Mouse (Mus musculus) heart, embryonic 11.5 days (tissue): ENCODE results near the gene Rad51d. TPM values are rescaled to one million over a fixed set of nuclear protein-coding genes. Genes with fewer than 3 reads are reported as not detected.
A peak's percentile ranks its signal among the peaks of the same experiment; 100 is the strongest.
"Not testable (repeated sequence)": the region's sequence is repeated elsewhere in the genome, so short reads cannot be mapped to it uniquely, and the experiment has no call there.

ENCODE experiments used
- ATAC-seq: fragments of 200-750 bp; cut with Nextera tagmentation; replicated peaks from 2 replicates; pipeline ENCODE4 v1.8.0; 2017; ENCODE audit warnings: moderate library complexity; ENCODE audit not compliant: insufficient number of reproducible peaks, low FRiP score, low TSS enrichment
- H3K27ac ChIP-seq: fragments of 300-500 bp; sonication (generic); 2 replicates; pipeline ENCODE4 v1.5.1; 2014; ENCODE audit warnings: mild to moderate bottlenecking, low read depth, low read length
- H3K27me3 ChIP-seq: fragments of 300-500 bp; sonication (generic); 2 replicates; pipeline ENCODE4 v1.6.1; 2014; ENCODE audit warnings: mild to moderate bottlenecking, low read length, mixed read lengths; ENCODE audit not compliant: control insufficient read depth, insufficient read depth
- H3K36me3 ChIP-seq: fragments of 300-500 bp; sonication (generic); 2 replicates; pipeline ENCODE4 v1.6.1; 2014; ENCODE audit warnings: mild to moderate bottlenecking, low read length, moderate library complexity, mixed read lengths; ENCODE audit not compliant: control insufficient read depth, insufficient read depth
- H3K4me1 ChIP-seq: fragments of 300-500 bp; sonication (generic); 2 replicates; pipeline ENCODE4 v1.6.1; 2014; ENCODE audit warnings: low read length; ENCODE audit not compliant: control insufficient read depth, insufficient read depth
- H3K4me2 ChIP-seq: fragments of 300-500 bp; sonication (generic); 2 replicates; pipeline ENCODE4 v1.6.1; 2014; ENCODE audit warnings: mild to moderate bottlenecking, moderate library complexity
- H3K4me3 ChIP-seq: fragments of 300-500 bp; sonication (generic); 2 replicates; pipeline ENCODE4 v1.5.1; 2014; ENCODE audit warnings: low read depth, low read length
- H3K9ac ChIP-seq: fragments of 300-500 bp; sonication (generic); 2 replicates; pipeline ENCODE4 v1.6.1; 2014; ENCODE audit warnings: mild to moderate bottlenecking, low read depth, low read length, moderate library complexity
- H3K9me3 ChIP-seq: fragments of 300-500 bp; sonication (generic); replicated peaks from 2 replicates; pipeline ENCODE4 v1.6.1; 2016; ENCODE audit warnings: low read length; ENCODE audit not compliant: control insufficient read depth
- WGBS: fragments of 180-500 bp; shearing (Covaris S2); extraction: QIAGEN DNeasy Blood & Tissue Kit; methylation state at CpG from one replicate; pipeline ENCODE4 v1.1.7; 2014; ENCODE audit not compliant: insufficient replicate concordance; 5-methylcytosine and 5-hydroxymethylcytosine counted together
- polyA plus RNA-seq: library from polyadenylated mRNA; unstranded; fragments of >200 nt; fragmentation: Nextera tagmentation; extraction: Ambion mirVana; gene quantifications from 2 replicates; pipeline ENCODE4 v1.2.1, GENCODE M21; 2014

Rad51d gene
- polyA plus RNA-seq: 15.3 and 16.4 TPM in 2 replicates

DNA sequence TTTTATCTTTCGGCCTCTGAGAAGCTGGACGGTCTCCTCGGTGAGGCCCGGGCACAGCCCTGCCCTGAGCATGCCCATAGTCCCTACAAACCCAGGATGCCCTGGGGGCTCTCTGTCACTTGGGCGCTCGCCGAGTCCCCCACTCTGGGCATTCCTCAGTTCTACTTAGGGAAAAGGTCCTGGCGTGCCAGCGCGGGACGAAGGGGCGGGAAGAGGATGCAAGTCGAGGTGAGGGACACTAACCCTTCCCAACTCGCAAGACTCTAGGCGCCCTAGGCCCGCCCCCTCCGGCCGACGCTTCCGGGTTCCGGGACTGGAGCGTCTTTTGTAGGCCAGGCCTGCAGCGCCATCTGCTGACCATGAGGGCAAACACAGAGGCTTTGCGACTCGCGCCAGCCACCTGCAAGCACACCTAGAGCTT is at the start of gene Rad51d:
Rad51d (minus strand) TSS at position 273 of the 421 bp plus-strand sequence.
- under 1% methylated on average over 26 of the region's 26 CpGs for WGBS
- ATAC-seq: peak; percentile 85
- H3K36me3 ChIP-seq: no peaks in the 10 kb centered on the region
- peak within 1 kb of the TSS; percentile 75 for H3K9ac ChIP-seq
- peak within 1 kb of the TSS; percentile 83 for H3K4me2 ChIP-seq
- H3K27ac ChIP-seq: peak within 1 kb of the TSS; percentile 3; the same call in 1 of the 2 replicates
- H3K4me3 ChIP-seq: peak within 1 kb of the TSS; percentile 64
- 0 out of 2 replicates have a peak, but pooled peaks cover 8% of the 10 kb centered on the region for H3K4me1 ChIP-seq
- 0 out of 2 replicates have a peak, but pooled peaks cover 2% of the 10 kb centered on the region for H3K27me3 ChIP-seq
- H3K9me3 ChIP-seq: no peaks in the 10 kb centered on the region

DNA sequence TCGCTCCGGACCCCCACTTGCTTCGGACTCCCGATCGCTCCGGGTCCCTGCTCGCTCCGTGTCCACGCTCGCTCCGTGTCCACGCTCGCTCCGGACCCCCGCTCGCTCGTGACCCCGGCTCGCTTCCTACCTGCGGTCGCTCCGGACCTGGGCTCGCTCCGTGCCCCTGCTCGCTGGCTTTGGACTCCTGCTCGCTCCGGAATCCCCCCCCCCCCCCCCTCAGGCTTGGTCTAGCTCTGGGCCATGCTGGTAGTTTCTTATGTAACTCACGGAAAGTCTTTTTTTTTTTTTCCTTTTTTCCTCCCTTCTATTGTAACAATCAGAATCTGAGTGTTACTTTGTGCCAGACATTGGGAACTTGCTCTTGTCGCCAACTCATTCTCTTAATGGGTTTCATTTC is 42.8 kb upstream of the Rad51d start:
- 0 out of 2 replicates have a peak overlapping the region, but pooled peaks have one; percentile 22 for H3K9ac ChIP-seq
- 22% methylated on average over 28 of the region's 29 CpGs for WGBS
- H3K27me3 ChIP-seq: peaks cover 23% of the 10 kb centered on the region
- peaks cover 6% of the 10 kb centered on the region; the same call in 1 of the 2 replicates for H3K4me1 ChIP-seq
- no peaks in the 10 kb centered on the region for H3K9me3 ChIP-seq
- H3K4me3 ChIP-seq: peak overlapping the region; percentile 53
- peak overlapping the region; percentile 81 for H3K4me2 ChIP-seq
- H3K27ac ChIP-seq: no peak overlapping the region
- H3K36me3 ChIP-seq: peaks cover 13% of the 10 kb centered on the region
- ATAC-seq: no peak

DNA sequence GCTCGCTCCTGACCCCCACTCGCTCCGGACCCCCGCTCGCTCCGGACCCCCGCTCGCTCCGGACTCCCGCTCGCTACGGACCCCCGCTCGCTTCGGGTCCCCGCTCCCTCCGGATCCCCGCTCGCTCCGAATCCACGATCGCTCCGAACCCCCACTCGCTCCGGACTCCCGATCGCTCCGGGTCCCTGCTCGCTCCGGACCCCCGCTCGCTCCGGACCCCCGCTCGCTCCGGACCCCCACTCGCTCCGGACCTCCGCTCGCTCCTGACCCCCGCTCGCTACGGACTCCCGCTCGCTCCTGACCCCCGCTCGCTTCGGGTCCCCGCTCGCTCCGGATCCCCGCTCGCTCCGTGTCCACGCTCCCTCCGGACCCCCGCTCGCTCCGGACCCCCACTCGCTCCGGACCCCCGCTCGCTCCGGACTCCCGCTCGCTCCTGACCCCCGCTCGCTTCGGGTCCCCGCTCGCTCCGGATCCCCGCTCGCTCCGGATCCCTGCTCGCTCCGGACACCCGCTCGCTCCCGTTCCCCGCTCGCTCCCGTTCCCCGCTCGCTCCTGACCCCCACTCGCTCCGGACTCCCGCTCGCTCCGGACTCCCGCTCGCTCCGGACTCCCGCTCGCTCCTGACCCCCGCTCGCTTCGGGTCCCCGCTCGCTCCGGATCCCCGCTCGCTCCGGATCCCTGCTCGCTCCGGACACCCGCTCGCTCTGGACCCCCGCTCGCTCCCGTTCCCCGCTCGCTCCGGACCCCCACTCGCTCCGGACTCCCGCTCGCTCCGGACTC is 41.4 kb upstream of the Rad51d start:
- WGBS: 7% methylated on average over 106 of the region's 119 CpGs
- H3K36me3 ChIP-seq: peaks cover 13% of the 10 kb centered on the region

DNA sequence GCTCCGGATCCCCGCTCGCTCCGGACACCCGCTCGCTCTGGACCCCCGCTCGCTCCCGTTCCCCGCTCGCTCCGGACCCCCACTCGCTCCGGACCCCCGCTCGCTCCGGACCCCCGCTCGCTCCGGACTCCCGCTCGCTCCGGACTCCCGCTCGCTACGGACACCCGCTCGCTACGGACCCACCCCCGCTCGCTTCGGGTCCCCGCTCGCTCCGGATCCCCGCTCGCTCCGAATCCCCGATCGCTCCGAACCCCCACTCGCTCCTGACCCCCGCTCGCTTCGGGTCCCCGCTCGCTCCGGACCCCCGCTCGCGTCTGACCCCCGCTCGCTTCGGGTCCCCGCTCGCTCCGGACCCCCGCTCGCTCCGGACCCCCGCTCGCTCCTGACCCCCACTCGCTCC is 40.7 kb upstream of the Rad51d start:
- H3K36me3 ChIP-seq, H3K9me3 ChIP-seq, H3K27ac ChIP-seq, H3K4me1 ChIP-seq, ATAC-seq: not testable (repeated sequence)
- WGBS: 2% methylated on average over 62 of the region's 63 CpGs
- peak overlapping the region; percentile 81 for H3K4me2 ChIP-seq
- H3K9ac ChIP-seq: peak overlapping the region; percentile 64
- H3K4me3 ChIP-seq: peak overlapping the region; percentile 53
- peaks cover 21% of the 10 kb centered on the region for H3K27me3 ChIP-seq

More for the DNA sequence above, 41.4 kb upstream of the Rad51d start:
- ATAC-seq, H3K9me3 ChIP-seq, H3K4me1 ChIP-seq, H3K27ac ChIP-seq: not testable (repeated sequence)
- peaks cover 23% of the 10 kb centered on the region for H3K27me3 ChIP-seq
- peak overlapping the region; percentile 53 for H3K4me3 ChIP-seq
- H3K4me2 ChIP-seq: peak overlapping the region; percentile 81
- H3K9ac ChIP-seq: peak overlapping the region; percentile 64

DNA sequence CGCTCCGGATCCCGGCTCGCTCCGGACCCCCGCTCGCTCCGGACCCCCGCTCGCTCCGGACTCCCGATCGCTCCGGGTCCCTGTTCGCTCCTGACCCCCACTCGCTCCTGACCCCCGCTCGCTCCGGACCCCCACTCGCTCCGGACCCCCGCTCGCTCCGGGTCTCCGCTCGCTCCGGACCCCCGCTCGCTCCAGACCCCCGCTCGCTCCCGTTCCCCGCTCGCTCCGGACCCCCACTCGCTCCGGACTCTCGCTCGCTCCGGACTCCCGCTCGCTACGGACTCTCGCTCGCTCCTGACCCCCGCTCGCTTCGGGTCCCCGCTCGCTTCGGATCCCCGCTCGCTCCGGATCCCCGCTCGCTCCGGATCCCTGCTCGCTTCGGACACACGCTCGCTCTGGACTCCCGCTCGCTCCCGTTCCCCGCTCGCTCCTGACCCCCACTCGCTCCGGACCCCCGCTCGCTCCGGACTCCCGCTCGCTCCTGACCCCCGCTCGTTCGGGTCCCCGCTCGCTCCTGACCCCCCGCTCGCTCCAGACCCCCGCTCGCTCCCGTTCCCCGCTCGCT is 40.1 kb upstream of the Rad51d start:
- Histone ChIP-seq H3K4me2 (peak overlapping the region; percentile 81), H3K4me3 (peak overlapping the region; percentile 53), H3K27me3 (peaks cover 20% of the 10 kb centered on the region)
- not testable (repeated sequence) for H3K9ac ChIP-seq, ATAC-seq, H3K9me3 ChIP-seq, H3K27ac ChIP-seq, H3K4me1 ChIP-seq, H3K36me3 ChIP-seq
- WGBS: 6% methylated on average over 79 of the region's 85 CpGs

DNA sequence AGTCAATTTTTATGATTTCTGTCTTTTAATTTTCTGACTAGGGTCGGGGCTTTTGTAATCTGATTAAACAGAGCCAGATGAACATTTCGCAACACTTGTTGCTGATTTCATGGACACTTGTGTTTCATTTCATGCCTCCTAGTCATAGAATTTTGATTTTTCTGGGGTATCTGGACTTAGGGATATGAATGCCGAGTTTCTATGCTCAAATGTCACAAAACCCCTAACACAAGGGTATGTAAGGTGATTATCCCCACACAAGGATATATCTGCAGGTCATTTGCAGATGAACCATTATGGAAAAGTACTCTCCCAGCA is 39.2 kb upstream of the Rad51d start:
- Histone ChIP-seq H3K4me2 (no peak overlapping the region), H3K4me1 (peaks cover 14% of the 10 kb centered on the region), H3K27me3 (peaks cover 20% of the 10 kb centered on the region), H3K9ac (no peak overlapping the region), H3K4me3 (no peak overlapping the region), H3K36me3 (peaks cover 12% of the 10 kb centered on the region), H3K9me3 (no peaks in the 10 kb centered on the region), H3K27ac (no peak overlapping the region)
- 63% methylated on average over 3 of the region's 3 CpGs for WGBS
- ATAC-seq: no peak

DNA sequence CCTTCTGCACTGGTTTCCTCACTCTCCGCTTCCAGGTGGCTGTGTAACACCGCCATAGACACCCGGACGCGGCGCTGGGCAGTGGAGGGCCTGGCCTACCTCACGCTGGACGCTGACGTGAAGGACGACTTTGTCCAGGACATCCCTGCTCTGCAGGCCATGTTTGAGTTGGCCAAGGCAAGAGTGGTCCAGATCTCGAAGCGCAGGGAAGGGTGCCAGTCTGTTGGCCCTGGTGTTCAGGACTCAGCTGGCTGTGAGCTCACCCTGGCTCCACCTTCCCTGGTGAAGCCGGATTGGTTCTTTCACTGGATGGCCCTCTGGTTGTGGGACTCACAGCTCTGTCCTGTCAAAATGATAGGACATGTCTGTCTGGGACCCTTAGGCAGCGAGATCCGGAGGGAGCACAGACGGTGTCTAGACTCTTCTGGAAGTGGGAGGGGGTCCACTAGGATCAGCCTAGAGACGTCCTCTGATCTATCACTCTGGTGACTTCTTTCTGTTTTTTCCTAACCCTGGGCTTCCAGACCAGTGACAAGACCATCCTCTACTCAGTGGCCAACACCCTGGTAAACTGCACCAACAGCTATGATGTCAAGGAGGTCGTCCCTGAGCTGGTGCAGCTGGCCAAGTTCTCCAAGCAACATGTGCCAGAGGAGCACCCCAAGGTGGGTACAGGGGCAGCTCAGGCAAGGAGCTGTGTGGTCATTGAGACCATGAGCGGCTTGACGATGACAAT is 38.7 kb upstream of the Rad51d start:
- peaks cover 12% of the 10 kb centered on the region for H3K36me3 ChIP-seq
- H3K27ac ChIP-seq: no peak overlapping the region
- ATAC-seq: peak; percentile 37; the same call in 1 of the 2 replicates
- no peak overlapping the region for H3K9ac ChIP-seq
- peaks cover 18% of the 10 kb centered on the region for H3K27me3 ChIP-seq
- no peaks in the 10 kb centered on the region for H3K9me3 ChIP-seq
- H3K4me2 ChIP-seq: no peak overlapping the region
- H3K4me3 ChIP-seq: no peak overlapping the region
- peaks cover 14% of the 10 kb centered on the region for H3K4me1 ChIP-seq
- WGBS: 42% methylated on average over 20 of the region's 20 CpGs

DNA sequence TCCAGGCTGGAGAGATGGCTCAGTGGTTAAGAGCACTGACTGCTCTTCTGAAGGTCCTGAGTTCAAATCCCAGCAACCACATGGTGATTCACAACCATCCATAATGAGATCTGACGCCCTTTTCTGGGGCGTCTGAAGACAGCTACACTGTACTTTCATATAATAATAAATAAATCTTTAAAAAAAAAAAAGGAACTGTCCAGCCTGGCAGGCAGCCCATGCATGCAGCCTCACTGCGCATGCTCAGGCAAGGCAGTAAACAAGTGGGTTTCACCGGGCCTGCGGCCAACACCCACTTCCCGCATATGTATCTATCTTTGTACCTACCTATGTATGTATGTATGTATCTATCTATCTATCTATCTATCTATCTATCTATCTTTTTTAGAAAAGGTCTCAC is 33.5 kb upstream of the Rad51d start:
- not testable (repeated sequence) for H3K36me3 ChIP-seq, H3K27me3 ChIP-seq, H3K9ac ChIP-seq, H3K9me3 ChIP-seq, ATAC-seq, H3K4me3 ChIP-seq, H3K27ac ChIP-seq, H3K4me2 ChIP-seq
- 87% methylated on average over 6 of the region's 6 CpGs for WGBS
- H3K4me1 ChIP-seq: peaks cover 10% of the 10 kb centered on the region
